Mouse (Mus musculus): ENCODE data around the gene Gm10260. TPM values are rescaled to one million over a fixed set of nuclear protein-coding genes. Genes with fewer than 3 reads are reported as not detected.

Gene Gm10260
- total RNA-seq (2015; ENCODE audit: low replicate concordance): 13.2 and 21.1 TPM in 2 replicates
- 4.6 and 5.9 TPM in 2 replicates for total RNA-seq (2017; ENCODE audit: low replicate concordance)

- no peak for ATAC-seq (replicated peaks; ENCODE audit: low FRiP score, poor library complexity, severe bottlenecking)
Observed at GRCm38 (mm10) chr13:97760532-97760931, at the start of gene Gm10260. Gm10260 (minus strand) TSS chr13:97760632.

GRCm38 (mm10) chr13:97809828-97810227 is 49.4 kb upstream of the Gm10260 start:
- no peak for ATAC-seq (replicated peaks; ENCODE audit: low FRiP score, poor library complexity, severe bottlenecking)

- no peak for ATAC-seq (replicated peaks; ENCODE audit: low FRiP score, poor library complexity, severe bottlenecking)
Observed at GRCm38 (mm10) chr13:97805907-97806306, 45.5 kb upstream of the Gm10260 start.

GRCm38 (mm10) chr13:97802386-97802785 is 42.0 kb upstream of the Gm10260 start:
- no peak for ATAC-seq (replicated peaks; ENCODE audit: low FRiP score, poor library complexity, severe bottlenecking)

- ATAC-seq (replicated peaks; ENCODE audit: low FRiP score, poor library complexity, severe bottlenecking): no peak
Observed at GRCm38 (mm10) chr13:97797462-97797861, 37.0 kb upstream of the Gm10260 start.

- no peak for ATAC-seq (replicated peaks; ENCODE audit: low FRiP score, poor library complexity, severe bottlenecking)
Observed at GRCm38 (mm10) chr13:97794780-97795179, 34.3 kb upstream of the Gm10260 start.

- ATAC-seq (replicated peaks; ENCODE audit: low FRiP score, poor library complexity, severe bottlenecking): peak; percentile 64; the same call in 1 of the 2 replicates
Observed at GRCm38 (mm10) chr13:97793932-97794331, 33.5 kb upstream of the Gm10260 start.

GRCm38 (mm10) chr13:97791664-97792063 is 31.2 kb upstream of the Gm10260 start:
- no peak for ATAC-seq (replicated peaks; ENCODE audit: low FRiP score, poor library complexity, severe bottlenecking)

GRCm38 (mm10) chr13:97789782-97790450 is 29.5 kb upstream of the Gm10260 start:
- ATAC-seq (replicated peaks; ENCODE audit: low FRiP score, poor library complexity, severe bottlenecking): no peak

- ATAC-seq (replicated peaks; ENCODE audit: low FRiP score, poor library complexity, severe bottlenecking): no peak
Observed at GRCm38 (mm10) chr13:97785167-97785835, 24.9 kb upstream of the Gm10260 start.

GRCm38 (mm10) chr13:97783423-97784143 is 23.2 kb upstream of the Gm10260 start:
- ATAC-seq (replicated peaks; ENCODE audit: low FRiP score, poor library complexity, severe bottlenecking): no peak

- ATAC-seq (replicated peaks; ENCODE audit: low FRiP score, poor library complexity, severe bottlenecking): no peak
Observed at GRCm38 (mm10) chr13:97782063-97782462, 21.6 kb upstream of the Gm10260 start.

- no peak for ATAC-seq (replicated peaks; ENCODE audit: low FRiP score, poor library complexity, severe bottlenecking)
Observed at GRCm38 (mm10) chr13:97781637-97782036, 21.2 kb upstream of the Gm10260 start.

- ATAC-seq (replicated peaks; ENCODE audit: low FRiP score, poor library complexity, severe bottlenecking): no peak
Observed at GRCm38 (mm10) chr13:97780556-97780955, 20.1 kb upstream of the Gm10260 start.

GRCm38 (mm10) chr13:97779657-97780445 is 19.4 kb upstream of the Gm10260 start:
- ATAC-seq (replicated peaks; ENCODE audit: low FRiP score, poor library complexity, severe bottlenecking): no peak

GRCm38 (mm10) chr13:97778698-97779194 is 18.3 kb upstream of the Gm10260 start:
- peak; percentile 82 for ATAC-seq (replicated peaks; ENCODE audit: low FRiP score, poor library complexity, severe bottlenecking)

GRCm38 (mm10) chr13:97777667-97778066 is 17.2 kb upstream of the Gm10260 start:
- ATAC-seq (replicated peaks; ENCODE audit: low FRiP score, poor library complexity, severe bottlenecking): peak; percentile 61

- ATAC-seq (replicated peaks; ENCODE audit: low FRiP score, poor library complexity, severe bottlenecking): no peak
Observed at GRCm38 (mm10) chr13:97776702-97777101, 16.3 kb upstream of the Gm10260 start.

GRCm38 (mm10) chr13:97775907-97776306 is 15.5 kb upstream of the Gm10260 start:
- no peak for ATAC-seq (replicated peaks; ENCODE audit: low FRiP score, poor library complexity, severe bottlenecking)

Measured in erythroblast, adult 5-6 weeks (primary cell).